Mouse (Mus musculus) liver, adult 2 months (tissue): ENCODE data around the gene Lpcat3. TPM values are rescaled to one million over a fixed set of nuclear protein-coding genes. Genes with fewer than 3 reads are reported as not detected.
A peak's percentile ranks its signal among the peaks of the same experiment; 100 is the strongest.

Experiments
- DNase-seq: peaks from one replicate; pipeline ENCODE4 v3.0.0-alpha.2; 2011; ENCODE audit warnings: low read depth, low spot score; ENCODE audit errors: extremely low read depth
- H3K27ac ChIP-seq: fragments of 200-500 bp; replicated peaks from 2 replicates; pipeline ENCODE4 v1.5.1; 2012; ENCODE audit warnings: low read depth, mild to moderate bottlenecking, control low read depth, inconsistent platforms, low read length; ENCODE audit not compliant: insufficient read depth
- H3K27me3 ChIP-seq: fragments of 200-500 bp; 2 replicates; pipeline ENCODE4 v1.6.1; 2012; ENCODE audit warnings: mild to moderate bottlenecking, moderate library complexity, low read length, inconsistent platforms; ENCODE audit not compliant: control insufficient read depth, insufficient read depth
- H3K36me3 ChIP-seq: fragments of 200-500 bp; 2 replicates; pipeline ENCODE4 v1.6.1; 2012; ENCODE audit warnings: low read length, inconsistent platforms; ENCODE audit not compliant: control insufficient read depth, insufficient read depth
- H3K4me1 ChIP-seq: fragments of 200-500 bp; 2 replicates; pipeline ENCODE4 v1.6.1; 2011; ENCODE audit warnings: low read length; ENCODE audit not compliant: control insufficient read depth, insufficient read depth
- H3K4me3 ChIP-seq: fragments of 200-500 bp; 2 replicates; pipeline ENCODE4 v1.5.1; 2011; ENCODE audit warnings: low read depth, mild to moderate bottlenecking, control low read depth, low read length, moderate library complexity; ENCODE audit not compliant: insufficient read depth
- H3K79me2 ChIP-seq: fragments of 200-500 bp; 2 replicates; pipeline ENCODE4 v1.6.1; 2012; ENCODE audit warnings: inconsistent platforms, mild to moderate bottlenecking, low read length, moderate library complexity; ENCODE audit not compliant: control insufficient read depth, insufficient read depth
- H3K9ac ChIP-seq: fragments of 200-500 bp; 2 replicates; pipeline ENCODE4 v1.6.1; 2012; ENCODE audit warnings: low read depth, mild to moderate bottlenecking, control low read depth, inconsistent platforms, low read length
- CTCF ChIP-seq: fragments of 200-500 bp; IDR thresholded peaks from 2 replicates; pipeline ENCODE4 v1.5.1; 2011; ENCODE audit warnings: low read depth, low read length, control low read depth
- POLR2A ChIP-seq: fragments of 200-500 bp; IDR thresholded peaks from 2 replicates; pipeline ENCODE4 v1.6.1; 2011; ENCODE audit warnings: low read length, control low read depth; ENCODE audit not compliant: insufficient read depth; ENCODE audit errors: extremely low read depth
- WGBS: fragments of 180-500 bp; shearing (Covaris S2); methylation state at CpG from one replicate; pipeline ENCODE4 v1.1.7; 2018; 5-methylcytosine and 5-hydroxymethylcytosine counted together
- polyA plus RNA-seq: library from polyadenylated mRNA; depleted of rRNA; stranded (reverse); fragments of >200 nt; gene quantifications from 2 replicates; pipeline ENCODE4 v1.2.3, GENCODE M21; 2012
- total RNA-seq: library from RNA; depleted of rRNA; stranded (reverse); fragments of >200 nt; gene quantifications from 2 replicates; pipeline ENCODE4 v1.2.3, GENCODE M21; 2014

The Lpcat3 gene
- total and polyA plus RNA-seq, 2 experiments = 72.4 to 188 TPM

DNA sequence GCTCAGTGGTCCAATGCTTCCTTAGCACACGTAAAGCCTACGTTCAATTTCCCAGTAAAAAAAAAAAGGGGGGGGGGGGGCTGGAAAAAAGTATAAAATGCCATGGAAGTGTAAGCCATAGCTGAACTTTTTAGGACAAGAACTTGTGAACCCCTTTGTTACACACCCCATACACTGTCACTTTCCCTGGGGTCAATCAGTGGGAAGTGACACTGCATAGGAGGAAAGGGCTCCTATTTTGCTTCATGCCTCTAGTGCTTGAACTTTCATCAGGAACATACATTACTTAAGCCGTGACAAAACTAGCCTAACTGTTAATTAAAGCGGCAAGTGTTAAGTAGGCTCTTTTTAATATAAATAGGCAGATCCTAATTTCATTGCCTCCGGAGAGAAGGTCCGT is 832 bp upstream of the Lpcat3 start:
- peaks cover 18% of the 10 kb centered on the region for H3K4me1 ChIP-seq
- no peaks in the 10 kb centered on the region for H3K36me3 ChIP-seq
- 47% methylated on average over 6 of the region's 6 CpGs for WGBS
- H3K4me3 ChIP-seq = peak overlapping the region; percentile 40
- DNase-seq = peak; percentile 14
- no peaks in the 10 kb centered on the region for H3K27me3 ChIP-seq
- H3K79me2 ChIP-seq = peaks cover 19% of the 10 kb centered on the region; the same call in 1 of the 2 replicates
- TF ChIP-seq POLR2A (no peak), CTCF (no peak)
- peak overlapping the region; percentile 58; the same call in 1 of the 2 replicates for H3K27ac ChIP-seq
- H3K9ac ChIP-seq = no peak overlapping the region

- Histone ChIP-seq H3K79me2 (peaks cover 31% of the 10 kb centered on the region; the same call in 1 of the 2 replicates), H3K4me1 (peaks cover 24% of the 10 kb centered on the region)
Measured at GRCm38 (mm10) chr6:124663424-124663795, 583 bp downstream of the Lpcat3 start.

GRCm38 (mm10) chr6:124664256-124664655 is 1.4 kb downstream of the Lpcat3 start:
- peak overlapping the region; percentile 41; the same call in 1 of the 2 replicates for H3K27ac ChIP-seq
- H3K79me2 ChIP-seq = peaks cover 38% of the 10 kb centered on the region; the same call in 1 of the 2 replicates
- TF ChIP-seq POLR2A (no peak), CTCF (no peak)
- WGBS = 42% methylated on average over 7 of the region's 7 CpGs
- H3K27me3 ChIP-seq = no peaks in the 10 kb centered on the region
- H3K36me3 ChIP-seq = no peaks in the 10 kb centered on the region
- peak overlapping the region; percentile 74 for H3K9ac ChIP-seq
- H3K4me3 ChIP-seq = peak overlapping the region; percentile 42
- peaks cover 24% of the 10 kb centered on the region for H3K4me1 ChIP-seq
- peak; percentile 26 for DNase-seq

More at GRCm38 (mm10) chr6:124663424-124663795, 583 bp downstream of the Lpcat3 start:
- peak overlapping the region; percentile 85 for H3K4me3 ChIP-seq
- peak; percentile 82 for DNase-seq
- 4% methylated on average over 13 of the region's 13 CpGs for WGBS
- TF ChIP-seq POLR2A = no peak
- no peak for TF ChIP-seq CTCF
- peak overlapping the region; percentile 97 for H3K27ac ChIP-seq
- peak overlapping the region; percentile 93 for H3K9ac ChIP-seq
- H3K36me3 ChIP-seq = no peaks in the 10 kb centered on the region
- H3K27me3 ChIP-seq = no peaks in the 10 kb centered on the region

GRCm38 (mm10) chr6:124665011-124665410 is 2.2 kb downstream of the Lpcat3 start:
- TF ChIP-seq POLR2A = no peak
- TF ChIP-seq CTCF = no peak
- H3K9ac ChIP-seq = peak overlapping the region; percentile 57
- peaks cover 25% of the 10 kb centered on the region for H3K4me1 ChIP-seq
- DNase-seq = peak; percentile 69
- WGBS = 24% methylated on average over 10 of the region's 10 CpGs
- no peaks in the 10 kb centered on the region for H3K27me3 ChIP-seq
- peak overlapping the region; percentile 56; the same call in 1 of the 2 replicates for H3K27ac ChIP-seq
- H3K4me3 ChIP-seq = peak overlapping the region; percentile 9
- H3K36me3 ChIP-seq = no peaks in the 10 kb centered on the region
- peaks cover 41% of the 10 kb centered on the region; the same call in 1 of the 2 replicates for H3K79me2 ChIP-seq

GRCm38 (mm10) chr6:124669234-124669859 is 6.5 kb downstream of the Lpcat3 start:
- H3K9ac ChIP-seq = no peak overlapping the region
- TF ChIP-seq CTCF (no peak), POLR2A (no peak)
- no peak overlapping the region for H3K4me3 ChIP-seq
- DNase-seq = peak; percentile 20
- no peaks in the 10 kb centered on the region; the same call in 1 of the 2 replicates for H3K36me3 ChIP-seq
- H3K27me3 ChIP-seq = no peaks in the 10 kb centered on the region
- no peak overlapping the region for H3K27ac ChIP-seq
- H3K4me1 ChIP-seq = peaks cover 45% of the 10 kb centered on the region
- peaks cover 49% of the 10 kb centered on the region; the same call in 1 of the 2 replicates for H3K79me2 ChIP-seq
- 59% methylated on average over 11 of the region's 11 CpGs for WGBS

GRCm38 (mm10) chr6:124670281-124670900 is 7.6 kb downstream of the Lpcat3 start:
- Histone ChIP-seq H3K27me3 (no peaks in the 10 kb centered on the region), H3K36me3 (peaks cover 2% of the 10 kb centered on the region; the same call in 1 of the 2 replicates), H3K9ac (no peak overlapping the region), H3K4me3 (no peak overlapping the region), H3K79me2 (peaks cover 42% of the 10 kb centered on the region; the same call in 1 of the 2 replicates), H3K4me1 (peaks cover 40% of the 10 kb centered on the region), H3K27ac (no peak overlapping the region)
- DNase-seq = peak; percentile 15
- WGBS = 72% methylated on average over 7 of the region's 7 CpGs
- TF ChIP-seq POLR2A (no peak), CTCF (no peak)
